Mouse (Mus musculus) frontal cortex, postnatal 10 days (tissue): ENCODE data around the gene Kcna4.

Experiments
- DNase-seq, 2 experiments: peaks; one replicate each; pipeline ENCODE4 v3.0.0; 2022; ENCODE audit warnings: low spot score in 2 of 2, mixed read lengths in 1 of 2

Gene Kcna4

GRCm38 (mm10) chr2:107289990-107290696, at the start of gene Kcna4:
Kcna4 (plus strand) TSS chr2:107290639.
- DNase-seq = peak; percentile 71 to 72

- DNase-seq = no peak
These were observed 32.3 kb upstream of the Kcna4 start for GRCm38 (mm10) chr2:107258091-107258490.

GRCm38 (mm10) chr2:107266251-107266650, 24.2 kb upstream of the Kcna4 start:
- no peak for DNase-seq

DNA sequence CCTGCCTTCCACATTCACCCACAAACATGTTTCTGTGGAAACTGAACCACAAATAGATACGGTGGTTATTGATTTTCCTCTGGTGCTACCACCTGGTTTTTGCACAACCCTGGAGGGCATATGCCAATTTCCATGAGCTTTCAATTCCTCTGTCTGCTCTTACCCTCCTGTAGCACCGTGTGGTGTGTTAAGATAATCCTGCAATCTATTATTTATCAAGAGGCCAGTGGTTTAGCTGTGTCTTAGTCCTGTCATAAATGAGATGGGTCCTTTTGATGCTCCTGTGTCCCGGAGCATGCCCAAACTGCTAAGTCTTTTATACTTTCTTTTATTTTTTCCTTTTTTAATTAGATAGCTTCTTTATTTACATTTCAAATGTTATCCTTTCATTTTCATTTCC, 20.4 kb upstream of the Kcna4 start:
- DNase-seq = no peak

DNA sequence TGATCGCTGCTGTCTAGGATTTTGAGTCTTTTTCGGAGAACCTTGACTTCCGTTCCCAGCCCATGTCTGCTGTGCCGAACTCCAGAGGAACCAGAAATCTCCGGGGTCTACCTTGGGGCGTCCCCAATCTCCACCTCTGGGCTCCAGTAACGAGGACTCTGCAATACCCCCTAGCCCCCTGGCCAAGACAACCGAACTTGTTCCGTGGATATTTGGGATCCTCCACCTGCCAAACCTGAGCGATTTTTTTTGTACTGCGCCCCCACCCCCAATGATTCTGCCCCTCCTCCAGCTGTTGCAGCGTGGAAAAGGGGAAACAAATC, 219 bp downstream of the Kcna4 start:
- no peak for DNase-seq

GRCm38 (mm10) chr2:107291142-107291541, 703 bp downstream of the Kcna4 start:
- peak in 1 of 2 experiments; percentile 36 for DNase-seq

DNA sequence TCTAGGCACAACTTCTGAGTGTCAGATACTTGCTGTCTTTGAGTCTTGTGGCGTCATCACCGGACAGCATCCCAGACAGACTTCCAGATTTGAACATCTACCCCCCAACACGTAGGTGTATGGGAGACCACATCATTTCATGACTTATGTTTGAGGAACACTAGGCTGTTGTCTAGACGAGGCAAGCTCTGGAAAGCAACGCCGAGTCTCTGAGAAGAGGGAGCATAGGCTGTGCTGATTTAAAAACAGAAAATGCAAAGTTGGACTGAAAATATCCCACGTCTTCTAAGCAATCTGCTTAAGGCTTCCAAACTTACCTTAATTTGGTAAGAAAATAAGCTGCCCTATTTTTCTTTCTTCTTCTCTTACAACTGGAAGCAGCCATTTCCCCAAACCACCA, 4.1 kb downstream of the Kcna4 start:
- no peak for DNase-seq

DNA sequence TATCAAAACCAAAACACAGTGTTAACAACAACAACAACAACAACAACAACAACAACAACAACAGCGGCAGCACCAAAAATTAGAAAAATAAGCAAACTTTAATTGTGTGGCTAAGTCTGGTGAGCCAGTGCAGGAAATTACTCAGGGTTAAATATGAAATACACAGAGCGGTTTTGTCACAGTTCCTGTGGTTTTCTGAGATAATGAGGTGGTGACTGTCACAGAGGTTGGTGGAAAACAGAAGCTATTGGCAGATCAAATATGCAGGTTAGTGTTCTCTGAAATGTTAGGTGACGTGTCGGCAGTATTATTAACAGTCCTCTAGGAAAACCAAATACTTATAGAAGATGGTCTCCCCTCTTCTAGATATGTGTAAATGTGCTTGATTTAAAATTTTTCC, 11.4 kb downstream of the Kcna4 start:
- no peak for DNase-seq

DNA sequence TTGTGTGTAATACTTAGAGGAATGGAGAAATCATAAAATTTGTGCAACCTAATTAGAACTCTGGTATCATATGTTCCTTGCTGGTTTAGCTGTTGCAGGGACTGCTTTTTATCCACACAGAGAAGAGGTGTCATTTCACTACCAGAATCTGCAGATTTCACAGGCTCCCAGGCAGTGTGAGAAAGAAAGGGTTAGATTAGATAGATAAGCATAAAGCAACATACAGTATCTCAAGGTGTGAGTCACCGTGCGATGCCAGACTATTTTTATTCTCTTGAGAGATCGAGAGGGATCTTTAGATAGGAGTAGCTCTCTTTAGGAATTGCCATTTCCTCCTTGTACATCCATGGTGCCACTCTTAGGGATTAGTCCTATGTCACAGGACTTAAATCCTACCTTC, 14.3 kb downstream of the Kcna4 start:
- no peak for DNase-seq

GRCm38 (mm10) chr2:107306077-107306476, 15.6 kb downstream of the Kcna4 start:
- DNase-seq = no peak

GRCm38 (mm10) chr2:107318636-107319035, 28.2 kb downstream of the Kcna4 start:
- no peak for DNase-seq

- DNase-seq = no peak
These were observed 31.3 kb downstream of the Kcna4 start for GRCm38 (mm10) chr2:107321596-107322226.

DNA sequence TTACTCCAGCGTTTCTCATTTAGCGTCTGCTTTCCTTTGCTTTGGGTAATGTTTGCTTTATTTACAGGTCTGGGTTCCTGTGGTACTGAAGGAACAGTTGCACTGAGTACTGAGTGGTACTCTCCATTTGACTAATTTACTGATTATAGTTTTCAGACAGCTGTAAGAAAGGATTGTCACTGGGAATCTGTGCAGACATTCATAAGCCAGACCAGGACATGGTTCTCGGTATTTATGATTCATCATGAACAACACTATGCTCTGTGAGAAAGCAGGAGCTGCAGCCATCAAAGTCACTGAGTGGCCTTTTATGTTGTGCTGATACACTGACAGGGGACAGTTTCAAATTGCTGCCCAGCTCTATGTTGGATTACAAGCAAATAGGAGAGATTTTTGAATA, 33.7 kb downstream of the Kcna4 start:
- DNase-seq = no peak

DNA sequence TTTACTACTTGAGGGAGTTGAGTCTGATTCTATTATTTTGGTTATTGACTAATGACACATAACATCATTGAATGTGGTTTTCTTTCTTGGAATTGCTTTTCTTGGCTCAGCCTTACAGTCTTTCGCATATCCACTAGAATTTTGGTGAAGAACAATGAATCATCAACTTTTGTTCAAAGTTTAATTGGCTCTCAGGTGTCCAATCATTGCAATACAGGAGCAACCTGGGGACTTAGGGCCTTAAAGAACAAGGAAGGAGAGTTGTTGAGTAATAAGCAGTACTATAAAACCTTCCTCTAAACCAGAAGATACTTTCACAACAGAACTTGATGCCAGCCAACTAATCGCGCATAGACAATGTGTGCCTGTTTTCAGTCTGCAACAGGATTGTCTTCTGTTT, 36.8 kb downstream of the Kcna4 start:
- DNase-seq = no peak

DNA sequence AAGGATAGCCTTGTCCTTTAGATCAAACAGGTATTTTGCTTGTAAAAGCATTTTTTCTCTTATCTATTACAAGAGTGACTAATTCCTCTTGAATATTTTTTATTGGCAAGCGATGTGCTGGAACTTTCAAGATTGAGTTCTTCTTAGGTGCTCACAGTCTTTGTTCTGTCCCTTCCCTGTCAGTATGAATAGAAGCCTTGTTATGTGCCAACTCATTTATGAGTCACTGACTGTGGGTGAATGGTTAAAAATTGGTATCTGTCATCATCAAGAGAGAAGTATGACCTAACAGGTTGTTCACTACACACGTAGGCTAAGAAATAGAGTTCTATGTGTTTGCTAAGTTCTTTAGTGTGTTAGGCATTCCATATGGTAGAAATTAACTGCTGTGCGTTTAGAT, 50.9 kb downstream of the Kcna4 start:
- DNase-seq = no peak

DNA sequence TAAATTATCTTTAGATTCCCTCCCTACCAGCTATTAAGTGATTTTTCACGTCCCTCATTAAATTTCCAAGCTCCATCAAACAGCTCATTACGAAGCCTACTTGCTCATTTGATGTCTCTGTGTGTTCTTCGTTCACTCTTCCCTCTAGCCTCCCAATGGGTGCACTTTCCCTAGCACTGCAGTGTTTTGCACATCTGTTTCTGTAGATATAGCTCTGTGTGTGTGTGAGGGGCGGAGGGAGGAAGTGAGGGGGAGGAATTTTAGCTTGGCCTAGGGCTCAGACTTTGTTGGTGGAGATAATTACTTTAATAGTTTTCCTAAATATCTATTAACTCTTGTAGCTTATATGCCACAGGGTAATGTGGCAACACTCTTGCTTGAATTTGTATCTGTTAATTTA, 54.4 kb downstream of the Kcna4 start:
- no peak for DNase-seq

- DNase-seq = no peak
These were observed 54.9 kb downstream of the Kcna4 start for GRCm38 (mm10) chr2:107345299-107345698.
